Mouse (Mus musculus) adrenal gland, adult (tissue): ENCODE measurements at regions not wholly inside any gene's neighbourhood (a gene's known extent, or its start where the extent isn't known, plus 50 kb on each side); places are given as distances from the start of the nearest gene placed in this dataset.

ENCODE experiments used
- DNase-seq, 2 experiments: peaks; one replicate each; pipeline ENCODE4 v3.0.0; 2022 to 2023; ENCODE audit warnings: low spot score in 1 of 2; ENCODE audit not compliant: inconsistent age in 2 of 2

DNA sequence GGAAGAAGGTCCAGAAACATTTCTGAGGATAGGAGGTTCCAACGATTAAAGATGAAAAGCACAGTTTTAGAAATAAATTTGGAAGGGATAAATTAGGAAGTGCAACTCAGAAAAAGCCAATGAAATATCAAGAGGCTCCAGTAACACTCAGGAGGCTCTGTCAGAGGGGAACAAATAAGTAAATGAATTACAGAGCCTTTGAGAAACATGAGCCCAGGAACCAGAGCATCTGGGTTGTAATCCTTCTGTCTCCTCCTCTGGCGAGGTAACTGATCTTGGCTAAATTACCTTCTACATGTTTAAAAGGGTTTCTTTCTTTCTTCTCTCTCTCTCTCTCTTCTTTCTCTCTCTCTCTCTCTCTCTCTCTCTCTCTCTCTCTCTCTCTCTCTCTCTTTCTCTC lies 53.2 kb upstream of the Robo2 start:
- no peak for DNase-seq

DNA sequence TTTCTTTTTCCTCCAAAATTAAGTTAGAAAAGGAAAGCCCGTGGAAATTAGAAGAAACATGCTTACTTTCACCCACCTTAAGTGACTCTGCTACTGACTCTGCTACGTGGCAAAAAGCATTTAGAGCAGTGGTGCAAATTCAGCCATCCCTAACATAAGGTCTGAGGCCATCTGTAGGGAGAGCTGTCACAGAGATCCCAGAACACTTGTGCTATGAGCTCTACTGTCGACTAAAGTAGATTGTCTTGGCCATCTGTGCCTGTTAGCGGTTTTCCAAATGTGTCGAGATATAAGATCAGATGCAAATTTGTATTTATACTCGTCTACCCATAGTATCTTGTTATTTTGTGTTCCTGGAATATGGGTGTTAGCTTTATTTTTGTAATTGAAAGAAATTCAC lies 52.7 kb upstream of the Robo2 start:
- DNase-seq, result no peak

GRCm38 (mm10) chr16:74462436-74462835 lies 50.8 kb upstream of the Robo2 start:
- no peak for DNase-seq
